Mouse (Mus musculus) B cell, adult 2 months (primary cell): Measurements from ENCODE around the gene Stx12.

Experiments used
- DNase-seq, 2 experiments: peaks; one replicate each; pipeline ENCODE4 v3.0.0; 2022

Gene Stx12

GRCm38 (mm10) chr4:132860880-132861279 is 23.4 kb downstream of the Stx12 start:
- DNase-seq: no peak

DNA sequence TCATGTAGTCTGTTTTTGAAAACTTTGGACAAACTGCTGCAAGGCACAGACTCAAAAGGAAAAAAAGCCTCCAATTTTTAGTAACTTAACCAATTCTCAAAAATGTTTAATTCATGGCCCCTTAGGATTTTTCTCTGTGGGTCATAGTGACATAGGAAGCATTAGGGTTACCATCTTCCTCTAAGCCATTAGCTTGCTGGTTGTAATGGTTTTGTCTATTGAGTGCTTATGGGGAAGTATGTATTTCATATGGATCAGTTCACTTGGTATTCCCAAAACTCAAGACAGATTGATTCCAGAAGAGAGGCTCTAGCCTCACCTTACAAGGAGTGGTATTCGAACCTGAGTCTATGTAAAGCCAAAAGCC is 40.6 kb downstream of the Stx12 start:
- no peak for DNase-seq

GRCm38 (mm10) chr4:132842970-132843704 is 41.2 kb downstream of the Stx12 start, which contains the start of gene Ppp1r8:
Gene Ppp1r8 (minus strand): TSS chr4:132843169.
- peak; percentile 80 to 81 for DNase-seq

DNA sequence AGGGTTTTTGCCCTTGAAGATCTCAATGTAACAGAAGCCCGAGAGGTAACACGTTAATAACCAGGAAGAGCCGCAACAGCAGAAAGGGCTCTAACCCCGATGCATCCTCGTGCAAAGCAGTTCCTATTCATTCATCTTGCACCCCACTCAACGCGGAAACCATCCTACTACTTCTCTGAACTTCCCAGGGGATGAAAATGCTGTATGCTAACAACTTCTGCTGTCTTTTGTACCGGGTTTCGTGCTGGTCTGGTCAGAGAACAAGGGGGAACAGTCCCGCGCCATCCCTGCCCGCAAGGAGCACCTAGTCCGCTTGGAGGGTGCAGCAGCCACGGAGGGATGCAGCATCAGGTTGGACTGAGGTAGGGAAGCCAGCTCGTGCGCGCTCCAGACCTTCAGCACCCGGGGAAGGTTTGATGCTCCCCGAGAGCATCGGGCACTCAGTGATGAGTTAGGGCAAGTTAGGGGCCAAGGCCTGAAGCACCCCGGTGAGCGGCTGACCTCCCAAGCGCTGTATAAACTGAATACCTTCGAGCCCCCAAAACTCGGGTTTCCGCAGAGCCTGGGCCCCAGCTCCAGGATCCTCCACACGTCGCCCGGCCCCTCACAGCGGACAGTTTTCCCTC is 41.9 kb downstream of the Stx12 start:
- DNase-seq: peak; percentile 24 to 36

DNA sequence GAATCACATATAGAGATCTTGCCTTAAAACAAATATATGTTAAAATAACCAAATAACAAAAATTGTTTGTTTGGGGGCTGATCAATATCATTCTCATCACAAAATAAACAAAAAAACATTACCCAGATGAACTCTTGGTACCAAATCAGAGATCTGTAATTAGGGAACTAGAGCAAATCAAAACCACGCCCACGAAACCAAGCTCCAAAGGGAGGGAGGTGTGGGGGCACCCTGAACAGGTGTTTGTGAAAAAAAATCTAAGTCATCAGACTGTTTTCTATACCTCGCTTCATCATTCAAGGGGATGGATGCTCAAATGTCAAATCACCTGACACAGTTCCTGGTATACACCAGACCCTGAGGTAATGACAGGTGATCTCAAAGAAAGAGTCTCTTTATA is 42.8 kb downstream of the Stx12 start:
- DNase-seq: peak; percentile 27 to 49

GRCm38 (mm10) chr4:132823614-132824366 is 60.5 kb downstream of the Stx12 start:
- peak; percentile 92 to 93 for DNase-seq

- no peak for DNase-seq
Observed at GRCm38 (mm10) chr4:132818442-132818841, 65.9 kb downstream of the Stx12 start.

- DNase-seq: no peak
Observed at GRCm38 (mm10) chr4:132816855-132817254, 67.5 kb downstream of the Stx12 start.

GRCm38 (mm10) chr4:132816404-132816803 is 67.9 kb downstream of the Stx12 start:
- no peak for DNase-seq

DNA sequence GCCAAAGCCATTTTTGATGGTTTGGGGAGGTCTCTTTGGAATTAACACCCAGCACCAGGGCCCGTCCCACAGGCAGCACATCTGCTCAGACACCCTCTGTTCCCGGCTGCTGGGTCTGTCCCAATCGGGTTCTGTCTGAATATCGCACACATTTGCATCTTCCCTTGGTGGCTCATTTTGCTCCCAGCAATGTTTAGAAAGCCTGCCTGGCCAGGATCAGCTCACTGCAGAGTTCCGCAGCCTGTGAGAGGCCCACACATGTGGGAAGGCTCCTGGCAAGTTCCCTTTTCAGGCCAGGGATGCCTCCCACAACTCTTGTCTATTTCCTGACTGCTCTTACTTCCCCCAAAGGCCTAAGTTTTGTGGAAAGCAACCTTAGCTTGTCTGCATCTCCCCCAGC is 74.7 kb downstream of the Stx12 start:
- no peak for DNase-seq

DNA sequence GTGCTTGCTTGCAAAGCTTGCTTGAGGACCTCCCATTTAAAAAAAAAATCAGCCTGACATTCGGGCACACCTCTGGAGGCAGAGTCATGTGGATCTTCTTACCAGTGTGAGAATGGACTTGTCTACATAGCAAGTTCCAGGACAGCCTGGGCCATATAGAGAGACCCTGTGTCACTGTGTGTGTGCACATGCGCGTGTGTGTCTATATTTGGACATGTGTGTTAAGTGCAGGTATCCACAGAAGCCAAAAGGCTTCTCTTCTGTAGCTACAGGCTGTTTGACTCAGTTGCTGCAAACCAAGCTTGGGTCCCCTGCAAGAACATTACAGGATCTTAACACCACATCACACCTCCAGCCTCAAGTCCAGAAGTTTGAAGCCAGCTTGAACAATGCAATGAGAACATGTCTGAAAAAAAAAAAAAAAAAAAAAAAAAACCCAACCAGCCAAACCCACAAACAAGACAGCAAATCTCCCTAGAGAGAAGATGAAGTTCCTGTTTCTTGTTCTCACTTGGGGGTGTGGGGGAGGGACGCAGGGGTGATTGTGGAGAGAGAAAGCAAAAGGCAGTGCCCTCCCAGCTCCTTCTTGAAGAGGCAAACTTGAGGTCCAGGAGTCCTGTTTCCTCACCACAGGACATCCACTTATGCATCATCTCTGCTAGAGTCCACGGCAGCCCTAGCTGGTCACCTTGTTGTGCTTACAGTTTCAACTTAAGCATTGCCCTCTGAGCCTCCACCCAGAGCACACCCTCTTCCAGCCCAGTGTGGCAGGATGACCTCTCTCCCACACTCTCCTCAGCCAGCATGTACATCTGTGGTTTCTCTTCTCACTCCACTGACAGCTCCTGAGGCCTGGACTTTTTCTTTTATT is 76.3 kb downstream of the Stx12 start:
- peak; percentile 80 to 84 for DNase-seq

DNA sequence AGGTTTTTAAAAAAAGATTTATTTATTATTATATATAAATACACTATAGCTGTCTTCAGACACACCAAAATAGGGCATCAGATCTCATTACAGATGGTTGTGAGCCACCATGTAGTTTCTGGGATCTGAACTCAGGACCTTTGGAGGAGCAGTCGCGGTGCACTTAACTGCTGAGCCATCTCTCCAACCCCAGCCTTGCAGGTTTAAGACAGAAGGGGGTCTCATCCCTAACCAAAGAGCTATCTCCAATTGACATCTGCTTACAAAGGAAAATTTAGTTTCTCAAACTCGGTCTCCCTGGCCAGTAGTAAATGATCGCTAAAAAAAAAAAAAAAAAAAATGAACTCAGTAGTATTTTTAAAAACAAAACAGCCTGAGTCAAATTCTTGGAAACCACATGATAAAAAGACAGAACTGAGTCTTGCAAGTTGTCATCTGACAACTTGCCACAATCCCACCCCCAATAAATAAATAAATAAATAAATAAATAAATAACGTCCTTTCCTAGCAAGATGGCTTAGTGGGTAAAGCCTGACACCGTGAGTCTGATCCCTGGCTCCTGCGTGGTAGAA is 77.6 kb downstream of the Stx12 start:
- DNase-seq: no peak

DNA sequence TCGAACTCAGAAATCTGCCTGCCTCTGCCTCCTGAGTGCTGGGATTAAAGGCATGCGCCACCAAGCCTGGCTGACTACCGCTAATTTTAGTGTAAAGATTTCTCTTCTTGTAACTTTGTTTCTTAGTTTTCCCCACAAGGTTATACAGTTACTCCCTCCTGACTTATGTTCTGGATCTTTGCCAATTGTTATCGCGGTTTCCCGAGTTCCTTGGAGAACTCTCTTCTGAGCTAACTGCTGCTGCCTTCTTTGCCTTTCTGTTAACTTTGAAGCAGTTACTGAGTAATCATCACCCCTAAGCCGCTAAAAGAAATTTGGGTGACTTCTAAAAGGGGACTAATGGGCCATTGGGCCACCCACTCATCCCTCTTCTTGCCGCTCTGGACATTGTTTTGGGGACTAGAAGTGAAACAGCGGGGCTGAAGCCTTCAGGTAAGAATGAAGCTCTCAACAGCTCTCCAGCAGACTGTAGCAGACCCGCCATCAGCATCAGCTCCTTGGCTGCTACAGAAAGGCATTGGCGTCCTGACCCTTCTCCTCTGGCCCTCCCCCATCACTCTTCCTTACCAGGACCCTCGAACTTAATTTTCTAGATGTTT is 78.6 kb downstream of the Stx12 start:
- DNase-seq: no peak

DNA sequence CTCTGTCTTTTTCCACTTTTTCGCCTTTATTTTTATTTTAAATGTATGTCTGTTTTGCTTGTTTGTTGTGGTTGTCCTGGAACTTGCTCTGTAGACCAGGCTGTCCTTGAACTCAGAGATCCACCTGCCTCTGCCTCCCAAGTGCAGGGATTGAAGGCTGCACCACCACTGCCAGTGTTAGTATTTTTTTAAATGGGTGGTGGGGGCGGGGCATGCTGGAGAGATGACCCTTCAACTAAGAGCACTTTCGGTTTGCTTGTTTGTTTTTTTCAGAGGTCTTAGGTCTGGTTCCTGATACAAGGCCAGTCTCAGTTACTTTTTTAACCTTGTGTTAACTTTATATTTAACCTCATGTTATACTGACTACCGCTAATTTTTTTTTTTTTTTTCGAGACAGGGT is 79.2 kb downstream of the Stx12 start:
- DNase-seq: no peak

GRCm38 (mm10) chr4:132804331-132804730 is 80.0 kb downstream of the Stx12 start:
- peak; percentile 63 to 66 for DNase-seq

- no peak for DNase-seq
Observed at GRCm38 (mm10) chr4:132803876-132804275, 80.4 kb downstream of the Stx12 start.
